Mouse (Mus musculus): ENCODE measurements around the gene Tlk2. TPM values are rescaled to one million over a fixed set of nuclear protein-coding genes. Genes with fewer than 3 reads are reported as not detected.
A peak's percentile ranks its signal among the peaks of the same experiment; 100 is the strongest.

Gene Tlk2
- total RNA-seq, 2 experiments from 2014 or later, result 52.1 to 55.8 TPM

DNA sequence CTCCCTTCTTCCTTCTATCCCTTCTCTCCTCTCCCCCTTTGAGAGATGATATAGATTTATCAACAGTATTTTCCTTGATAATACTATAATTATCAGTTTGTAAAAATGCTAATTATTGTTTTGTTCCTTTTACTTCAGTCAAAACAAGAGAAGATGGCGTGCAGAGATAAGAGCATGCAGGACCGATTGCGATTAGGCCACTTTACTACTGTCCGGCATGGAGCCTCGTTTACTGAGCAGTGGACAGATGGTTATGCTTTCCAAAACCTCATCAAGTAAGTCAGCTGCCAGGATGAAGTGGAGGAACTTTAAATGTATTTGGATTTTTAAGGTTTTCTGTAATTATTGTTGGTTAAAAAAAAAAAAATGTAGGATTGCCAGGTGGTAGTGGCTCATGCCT is 68.7 kb downstream of the Tlk2 start:
- DNase-seq (ENCODE audit: low spot score in 2 of 2), result no peak

DNA sequence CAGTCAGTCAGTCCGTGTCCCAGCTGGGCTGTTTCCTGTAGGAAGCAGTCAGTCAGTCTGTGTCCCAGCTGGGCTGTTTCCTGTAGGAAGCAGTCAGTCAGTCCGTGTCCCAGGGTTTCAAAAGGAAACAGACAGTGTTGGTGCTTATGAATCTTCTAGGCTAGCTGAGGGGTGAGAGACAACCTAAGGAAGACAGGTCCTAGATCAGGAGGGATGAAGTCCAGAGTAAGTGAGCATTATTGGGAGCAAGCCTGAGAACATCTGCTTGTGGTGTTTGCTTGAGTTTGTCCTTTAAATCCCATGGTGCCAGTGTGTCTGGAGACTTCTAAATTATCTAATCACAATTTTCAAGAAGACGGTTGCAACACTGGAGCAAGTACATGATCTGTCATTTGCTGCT is 81.1 kb downstream of the Tlk2 start:
- DNase-seq (ENCODE audit: low spot score in 2 of 2), result no peak

DNA sequence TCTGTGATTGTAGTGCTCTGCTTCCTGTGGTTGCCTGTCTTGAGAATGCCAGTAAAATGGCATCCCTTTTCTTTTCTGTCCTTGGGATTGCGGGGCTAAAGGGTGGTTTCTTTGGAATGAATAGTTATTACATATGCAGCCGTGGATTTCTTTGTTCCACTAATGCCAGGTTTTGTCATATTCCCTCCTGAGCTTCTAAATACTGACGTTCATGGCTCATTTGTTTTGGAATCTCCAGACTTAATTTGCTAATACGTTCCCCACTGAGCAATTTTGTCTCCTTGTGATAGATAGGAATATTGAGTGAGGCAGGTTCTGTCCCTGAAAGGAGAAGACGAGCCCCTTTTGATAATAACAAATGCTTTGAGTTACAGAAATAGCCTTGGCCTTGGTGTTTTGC is 82.5 kb downstream of the Tlk2 start:
- no peak for DNase-seq (ENCODE audit: low spot score in 2 of 2)

DNA sequence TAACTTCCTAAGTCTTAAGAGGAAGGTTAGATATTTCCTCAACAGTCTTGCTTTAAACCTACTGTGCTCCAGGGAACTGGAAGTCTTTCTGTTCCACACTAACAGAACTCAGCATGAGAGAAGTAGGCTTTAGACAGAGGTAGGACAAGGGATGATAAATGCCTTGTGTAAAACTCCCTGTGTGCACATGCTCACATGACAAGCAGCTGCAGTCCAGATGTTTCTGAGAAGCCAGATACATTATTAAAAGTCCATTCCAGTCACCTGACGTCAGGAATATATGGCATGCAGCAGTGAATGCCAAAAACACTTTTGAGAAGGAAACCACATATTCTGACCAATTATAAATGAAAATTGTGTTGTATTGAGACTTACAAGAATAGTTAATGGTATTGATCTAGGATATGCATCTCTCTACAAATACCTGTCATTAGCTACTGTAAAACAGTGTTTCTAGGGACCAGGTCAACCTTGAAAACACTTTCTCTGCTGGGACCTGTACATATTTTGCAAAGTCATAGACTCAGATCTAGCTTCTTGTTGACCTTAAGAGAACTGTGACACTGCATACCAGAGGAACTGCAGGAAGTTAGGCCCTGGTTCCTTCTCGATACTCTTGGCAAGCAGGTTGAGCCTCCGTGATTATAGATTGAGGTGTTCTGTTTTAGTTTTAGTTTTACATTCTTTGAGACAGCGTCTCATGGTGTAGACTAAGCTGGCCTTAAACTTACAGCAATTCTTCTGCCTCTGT is 83.2 kb downstream of the Tlk2 start:
- no peak for DNase-seq (ENCODE audit: low spot score in 2 of 2)

DNA sequence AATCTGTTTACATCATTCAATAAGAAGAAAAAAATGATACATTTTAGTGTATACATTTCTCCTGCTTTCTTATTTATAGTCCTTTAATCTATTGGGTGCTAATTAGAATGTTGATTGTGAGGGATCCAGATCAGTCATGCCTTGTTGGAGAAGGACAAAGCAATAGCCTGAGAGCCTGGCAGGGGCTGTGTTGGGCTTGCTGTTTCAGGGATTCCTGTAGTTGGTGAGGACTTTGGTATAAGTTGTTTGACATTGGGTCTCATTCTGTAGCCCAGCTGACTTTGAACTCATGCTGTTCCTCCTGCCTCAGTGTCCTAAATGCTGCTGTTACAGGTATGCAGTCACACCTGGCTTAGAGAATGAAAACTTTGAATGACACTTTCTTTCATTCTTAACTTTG is 85.9 kb downstream of the Tlk2 start:
- DNase-seq (ENCODE audit: low spot score in 2 of 2), result no peak

DNA sequence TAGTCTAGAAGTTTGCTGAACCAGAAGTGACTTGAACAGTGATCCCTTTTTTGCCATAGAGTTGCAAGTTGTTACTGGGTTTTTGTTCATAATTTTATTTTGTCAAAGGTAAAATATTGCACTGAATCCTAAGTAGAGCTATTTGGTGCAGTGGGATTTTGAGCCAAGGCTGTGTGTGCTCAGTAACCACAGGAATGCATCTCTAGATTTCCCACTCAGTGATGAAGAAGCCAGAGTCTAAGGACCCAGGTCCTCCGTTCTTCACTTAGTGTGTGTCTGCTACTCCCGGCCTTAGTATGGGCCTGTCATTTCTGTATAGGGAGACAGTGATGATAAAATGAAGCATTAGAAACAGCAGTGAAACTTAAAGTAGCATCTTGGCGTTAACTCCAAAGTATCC is 86.4 kb downstream of the Tlk2 start:
- DNase-seq (ENCODE audit: low spot score in 2 of 2), result no peak

DNA sequence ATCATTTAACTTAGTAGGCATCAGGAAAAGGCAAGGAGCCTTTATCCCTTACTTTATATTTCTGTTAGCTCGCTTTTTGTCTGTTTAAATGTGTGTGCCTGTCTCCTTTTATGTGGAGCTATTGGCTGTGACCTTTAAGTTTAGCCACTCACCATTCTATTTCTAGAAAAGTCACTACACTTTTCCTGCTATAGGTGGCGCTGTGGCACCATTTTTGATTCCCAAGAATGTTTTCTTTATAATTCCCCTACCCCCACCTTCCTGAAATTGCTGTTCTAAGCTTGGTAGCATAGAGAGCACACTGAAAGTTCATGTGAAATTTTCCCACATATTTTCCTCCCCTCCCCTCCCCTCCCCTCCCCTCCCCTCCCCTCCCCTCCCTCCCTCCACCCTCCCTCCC is 91.5 kb downstream of the Tlk2 start:
- peak in 1 of 2 experiments; percentile 52 for DNase-seq (ENCODE audit: low spot score in 2 of 2)

DNA sequence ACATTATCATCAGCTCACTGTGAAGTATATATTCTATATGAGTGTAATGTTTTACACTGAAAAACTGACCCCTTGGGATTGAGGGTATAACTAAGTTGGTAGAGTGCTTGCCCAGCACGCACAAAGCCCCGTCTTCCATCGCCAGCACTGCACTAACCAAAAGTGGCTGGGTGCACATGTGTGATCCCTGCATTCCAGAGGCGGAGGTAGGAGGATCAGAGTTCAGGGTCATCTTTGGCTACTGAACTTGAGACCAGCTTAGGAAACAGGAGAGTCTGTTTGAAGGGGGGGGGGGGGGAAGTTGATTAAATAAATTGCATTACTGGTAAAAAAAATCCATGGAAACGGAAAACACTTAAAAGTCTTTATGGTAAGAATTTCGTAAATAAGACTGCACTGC is 101.8 kb downstream of the Tlk2 start:
- DNase-seq (ENCODE audit: low spot score in 2 of 2), result no peak

DNA sequence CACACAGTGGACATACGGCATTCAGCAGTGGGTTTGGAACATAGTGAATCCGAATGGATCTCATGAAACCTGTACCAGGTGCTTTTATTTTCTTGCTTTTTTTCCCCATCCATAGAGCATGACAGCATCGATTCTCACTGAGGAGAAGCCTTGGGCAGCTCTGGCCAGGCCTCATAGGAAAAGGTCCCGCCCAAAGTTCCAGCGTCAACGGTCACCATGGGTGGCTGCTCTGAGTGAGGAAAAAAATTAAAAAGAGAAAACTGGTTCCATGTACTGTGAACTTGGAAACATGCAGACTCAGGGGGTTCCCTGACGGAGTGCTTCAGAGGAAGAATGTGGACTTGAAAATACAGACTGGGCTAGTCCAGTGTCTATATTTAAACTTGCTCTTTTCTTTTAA is 102.7 kb downstream of the Tlk2 start:
- DNase-seq (ENCODE audit: low spot score in 2 of 2), result no peak

DNA sequence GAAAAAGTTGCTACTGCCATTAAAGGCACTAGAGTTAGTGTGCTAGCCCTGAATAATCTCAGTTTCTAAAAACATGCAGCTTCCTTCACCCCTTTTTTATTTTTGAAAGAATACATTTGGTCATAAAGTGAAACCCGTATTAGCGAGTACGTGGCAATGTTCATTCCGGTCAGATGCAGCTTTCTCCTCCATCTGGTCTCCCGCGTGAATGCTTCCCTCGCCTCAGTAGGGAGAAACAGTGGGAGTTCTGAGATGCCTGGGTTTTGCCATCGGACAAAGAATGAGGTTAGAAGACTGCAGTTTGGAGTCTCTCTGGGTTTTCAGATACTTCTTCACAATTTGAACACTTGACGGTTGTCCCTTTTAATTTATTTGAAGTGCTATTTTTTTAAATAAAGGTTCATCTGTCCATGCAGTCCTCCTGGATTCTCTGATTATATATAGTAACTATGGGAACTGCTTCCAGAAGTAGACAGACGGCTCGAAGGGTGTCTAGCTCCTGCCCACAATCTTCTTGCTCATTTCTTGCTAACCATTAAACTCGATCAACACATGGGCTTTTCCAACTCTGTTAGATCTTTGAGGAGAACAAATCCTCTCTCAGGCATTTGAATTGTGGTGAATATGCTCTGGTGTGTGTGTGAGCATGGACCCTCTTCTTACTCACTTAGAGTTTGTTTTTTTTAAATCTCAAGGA is 103.3 kb downstream of the Tlk2 start:
- no peak for DNase-seq (ENCODE audit: low spot score in 2 of 2)

DNA sequence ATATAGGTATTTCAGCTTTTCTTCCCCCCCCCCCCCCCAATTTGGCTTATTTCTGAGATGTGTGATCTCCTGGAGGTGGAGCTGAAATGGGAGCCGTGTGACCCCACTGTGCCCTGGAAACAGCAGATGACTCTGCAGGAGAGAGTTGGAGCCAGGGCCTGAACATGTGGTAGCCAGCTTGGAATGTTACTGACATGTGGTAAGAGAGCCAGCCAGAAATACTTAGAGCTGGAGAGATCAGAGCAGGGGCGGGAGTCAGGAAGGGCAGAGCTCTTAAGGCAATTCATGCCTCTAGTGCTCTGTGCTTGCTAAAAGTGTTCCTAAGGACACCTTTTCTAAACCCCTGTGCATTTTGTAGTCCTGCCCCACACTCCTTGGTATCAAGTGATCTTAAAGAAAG is 103.9 kb downstream of the Tlk2 start:
- DNase-seq (ENCODE audit: low spot score in 2 of 2), result peak in 1 of 2 experiments; percentile 55

DNA sequence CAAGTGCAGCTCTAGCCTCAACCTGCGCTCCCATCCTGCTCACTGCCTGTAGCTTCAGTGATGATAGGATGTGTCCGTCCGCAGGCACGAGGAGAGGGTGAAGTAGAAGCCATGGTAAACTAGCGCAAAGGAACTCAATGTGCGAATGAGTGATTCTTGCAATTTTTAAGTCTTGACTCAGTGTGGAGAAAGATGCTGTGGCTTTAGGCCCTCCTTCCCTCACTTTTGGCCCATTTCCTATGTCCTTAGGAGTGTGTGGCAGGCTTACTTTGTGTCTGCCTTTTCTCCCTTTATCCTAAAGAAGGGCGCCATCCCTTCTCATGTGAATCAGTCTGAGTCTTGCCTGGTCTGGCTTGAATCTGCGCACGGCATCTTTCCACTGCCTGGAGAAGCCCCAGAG is 104.4 kb downstream of the Tlk2 start:
- DNase-seq (ENCODE audit: low spot score in 2 of 2), result no peak

DNA sequence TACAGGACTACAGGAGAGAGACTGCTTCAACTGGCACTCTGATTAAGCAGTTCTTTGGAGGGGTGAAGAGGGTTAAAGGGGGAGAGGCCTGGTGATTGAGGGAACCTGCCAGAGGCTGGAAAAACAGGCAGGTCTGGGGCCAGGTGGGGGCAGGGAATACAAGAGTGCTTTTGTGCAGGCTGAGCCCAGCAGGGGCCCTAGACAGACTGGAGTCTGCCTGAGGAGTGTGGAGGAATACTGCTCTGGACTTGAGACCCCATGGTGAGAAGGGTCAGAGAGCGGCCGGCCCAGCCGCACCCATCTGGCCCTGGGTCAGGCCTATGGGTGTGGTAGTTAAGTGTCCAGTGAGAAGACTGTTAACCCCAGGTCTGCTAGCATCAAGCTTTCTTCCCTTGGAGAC is 107.1 kb downstream of the Tlk2 start:
- DNase-seq (ENCODE audit: low spot score in 2 of 2), result peak in 1 of 2 experiments; percentile 15

DNA sequence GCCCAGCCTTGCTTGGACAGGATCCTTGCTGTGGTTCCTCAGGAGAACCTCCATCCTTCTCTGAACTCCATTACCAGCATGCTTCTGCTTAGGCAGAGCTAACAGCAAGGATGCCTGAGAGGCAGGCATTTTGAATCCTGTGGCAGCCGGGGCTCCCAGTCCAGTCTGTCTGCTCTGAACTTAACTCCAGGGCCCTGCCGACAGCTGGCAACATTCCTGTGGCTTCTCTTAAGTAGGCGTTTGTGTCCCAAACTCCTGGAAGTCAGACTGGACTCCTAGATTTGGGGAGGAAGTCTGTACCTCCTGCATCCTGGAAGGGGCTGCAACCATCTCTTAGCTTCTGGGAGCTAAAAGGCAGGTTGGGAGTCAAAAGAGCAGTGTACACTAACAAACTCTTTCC is 110.8 kb downstream of the Tlk2 start:
- peak in 1 of 2 experiments; percentile 31 for DNase-seq (ENCODE audit: low spot score in 2 of 2)

DNA sequence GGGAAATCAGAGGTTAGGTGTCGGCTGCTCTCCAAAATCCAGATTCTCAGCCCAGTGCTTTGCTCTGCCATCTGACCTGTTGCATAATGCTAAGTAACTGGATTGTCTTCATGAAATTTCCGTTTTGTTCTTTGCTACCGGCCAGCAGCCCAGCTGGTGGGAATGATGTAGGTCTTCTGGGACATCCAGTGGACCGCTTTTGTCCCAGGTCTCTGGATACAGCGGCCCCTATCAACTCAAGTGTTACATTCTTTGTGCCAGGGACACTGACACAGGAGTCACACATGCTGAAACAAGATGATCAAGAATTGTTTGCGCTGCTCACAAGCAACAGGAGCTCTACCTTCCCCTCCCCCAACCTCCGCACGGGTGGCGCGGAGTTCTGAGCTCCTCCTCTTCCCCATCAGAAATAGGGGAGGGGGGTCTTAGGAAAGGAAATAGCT is 113.1 kb downstream of the Tlk2 start:
- peak in 1 of 2 experiments; percentile 35 for DNase-seq (ENCODE audit: low spot score in 2 of 2)

DNA sequence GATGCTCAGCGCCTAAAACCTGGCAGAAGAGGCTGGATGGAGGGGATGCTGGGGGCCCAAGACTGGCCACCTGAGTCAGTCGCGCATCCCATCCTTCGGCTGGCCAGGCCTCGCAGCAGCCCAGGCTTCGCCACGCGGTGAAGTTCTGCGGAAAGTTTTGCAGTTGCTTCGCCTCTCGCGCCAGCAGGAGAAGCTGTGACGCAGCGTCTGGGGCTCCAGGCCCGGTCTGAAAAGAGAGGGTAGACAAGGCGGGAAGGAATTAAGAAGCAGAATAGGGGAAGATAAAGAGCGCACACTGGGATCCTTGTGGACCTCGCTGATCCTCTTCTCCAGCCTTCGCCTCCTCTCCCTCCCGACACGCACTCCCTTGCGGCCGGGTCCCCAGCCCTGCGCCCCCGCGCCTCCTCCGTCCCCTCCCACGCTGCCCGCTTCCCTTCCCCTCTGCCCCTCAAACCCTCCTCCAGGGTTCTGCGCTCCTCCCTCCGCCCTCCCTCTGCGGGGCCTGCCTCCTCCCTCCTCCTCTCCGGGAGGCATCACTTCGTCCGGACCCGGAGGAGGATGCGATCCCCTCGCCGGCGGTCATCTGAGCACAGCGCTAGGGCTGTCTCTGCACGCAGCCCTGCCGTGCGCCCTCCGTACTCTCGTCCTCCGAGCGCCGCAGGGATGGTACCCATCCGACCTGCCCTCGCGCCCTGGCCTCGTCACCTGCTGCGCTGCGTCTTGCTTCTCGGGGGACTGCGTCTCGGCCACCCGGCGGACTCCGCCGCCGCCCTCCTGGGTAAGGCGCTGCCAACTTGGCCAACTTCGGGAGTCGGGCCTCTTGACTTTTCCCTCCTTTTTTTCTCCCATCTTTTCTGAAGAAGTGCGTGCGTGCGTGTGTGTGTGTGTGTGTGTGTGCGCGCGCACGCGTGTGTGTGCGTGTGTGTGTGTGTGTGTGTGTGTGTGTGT is 113.8 kb downstream of the Tlk2 start, which contains the start of gene Mrc2:
TSS of gene Mrc2 (plus strand) at position 520 of the 948 bp plus-strand sequence.
- peak; percentile 58 to 83 for DNase-seq (ENCODE audit: low spot score in 2 of 2)

DNA sequence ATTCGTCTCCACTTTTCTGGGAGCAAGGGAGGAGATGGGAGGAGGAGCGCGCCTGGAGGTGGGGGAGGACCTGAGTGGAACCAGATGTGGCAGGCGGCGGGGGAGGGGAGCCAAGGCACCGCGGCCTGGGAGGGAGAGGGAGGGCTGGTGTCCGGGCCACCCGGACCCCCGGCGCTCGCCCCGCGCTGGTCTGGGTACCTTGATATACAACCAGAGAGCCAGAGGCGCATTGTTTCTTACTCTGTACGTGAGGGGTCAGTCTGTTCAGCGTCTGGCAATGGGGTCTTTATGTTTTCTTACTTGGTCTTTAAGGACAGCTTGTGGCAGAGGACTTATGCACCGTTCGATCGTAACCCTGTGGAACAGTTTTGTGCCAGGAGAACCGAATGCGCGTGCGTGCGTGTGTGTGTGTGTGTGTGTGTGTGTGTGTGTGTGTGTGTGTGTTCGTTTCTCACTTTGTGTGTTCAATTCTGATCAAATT is 114.5 kb downstream of the Tlk2 start:
- DNase-seq (ENCODE audit: low spot score in 2 of 2), result peak; percentile 70 to 81

DNA sequence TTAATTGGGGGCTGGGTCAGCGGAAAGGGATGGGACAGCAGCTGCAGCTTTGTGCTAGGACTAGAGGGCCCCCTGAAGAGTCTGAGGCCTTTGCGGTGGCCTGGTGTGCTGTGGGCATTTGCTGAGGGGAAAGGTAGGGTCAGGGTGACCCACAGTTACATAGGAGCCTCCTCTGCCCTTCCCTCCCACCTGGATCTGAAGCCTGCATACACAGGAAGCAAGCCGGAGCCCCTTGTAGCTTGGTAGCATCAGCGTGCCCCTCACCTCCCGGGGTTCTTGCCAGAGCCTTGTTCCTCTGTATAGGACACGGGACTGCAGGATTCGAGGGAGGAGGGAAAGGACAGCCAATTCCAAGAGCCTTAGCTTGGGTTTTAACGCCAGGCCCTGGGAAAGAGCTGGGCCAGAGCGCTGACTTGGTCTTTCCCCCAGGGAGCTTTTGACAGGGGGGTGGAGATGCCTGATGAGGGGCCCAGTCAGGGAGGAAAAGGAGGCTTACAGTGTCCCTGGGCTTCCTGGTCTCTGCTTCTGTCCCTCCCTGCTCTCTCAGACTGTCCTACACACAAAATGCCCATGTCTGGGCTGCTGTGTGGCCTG is 115.4 kb downstream of the Tlk2 start:
- DNase-seq (ENCODE audit: low spot score in 2 of 2), result peak in 1 of 2 experiments; percentile 58

DNA sequence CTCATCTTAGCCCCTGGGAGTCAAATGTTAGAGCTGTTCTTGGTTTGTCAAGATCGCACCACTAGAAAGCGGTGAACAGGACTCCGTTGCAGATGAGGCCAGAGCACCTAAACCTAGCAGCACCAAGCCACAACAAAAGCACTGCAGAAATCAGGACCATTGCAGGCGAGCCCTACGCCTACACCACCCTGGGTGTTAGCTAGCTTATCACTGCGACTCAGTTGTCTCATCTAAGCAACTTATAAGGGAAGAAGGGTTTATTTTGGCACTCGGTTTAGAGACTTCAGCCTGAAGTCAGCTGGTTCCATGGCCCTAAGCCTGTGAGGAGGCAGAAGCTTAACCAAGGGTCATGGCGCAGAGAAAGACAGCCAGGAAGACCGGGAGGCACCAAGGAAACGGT is 117.5 kb downstream of the Tlk2 start:
- no peak for DNase-seq (ENCODE audit: low spot score in 2 of 2)

DNA sequence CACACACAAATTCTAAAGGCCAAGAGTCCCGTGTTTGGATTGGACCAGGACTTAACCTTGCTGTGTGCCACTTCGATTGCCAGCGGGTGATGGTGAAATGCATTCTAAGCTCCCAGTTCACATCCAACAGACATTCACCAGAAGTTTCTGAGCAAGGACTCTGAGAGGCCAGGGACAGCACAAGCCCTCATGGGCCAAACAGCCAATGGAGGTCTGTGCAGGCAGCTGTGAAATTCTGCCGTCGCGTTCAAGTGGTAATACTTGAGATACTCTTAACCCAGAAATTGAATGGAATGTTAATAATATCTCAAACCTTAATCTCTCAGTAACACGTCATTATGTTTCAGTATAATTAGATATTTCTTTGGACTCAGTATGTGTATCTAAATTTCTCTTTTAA is 131.6 kb downstream of the Tlk2 start:
- DNase-seq (ENCODE audit: low spot score in 2 of 2), result no peak

All from gastrocnemius, postnatal 4 days (tissue).